7 mouse cellular contexts compared by ENCODE assay signal in the genomic region with DNA sequence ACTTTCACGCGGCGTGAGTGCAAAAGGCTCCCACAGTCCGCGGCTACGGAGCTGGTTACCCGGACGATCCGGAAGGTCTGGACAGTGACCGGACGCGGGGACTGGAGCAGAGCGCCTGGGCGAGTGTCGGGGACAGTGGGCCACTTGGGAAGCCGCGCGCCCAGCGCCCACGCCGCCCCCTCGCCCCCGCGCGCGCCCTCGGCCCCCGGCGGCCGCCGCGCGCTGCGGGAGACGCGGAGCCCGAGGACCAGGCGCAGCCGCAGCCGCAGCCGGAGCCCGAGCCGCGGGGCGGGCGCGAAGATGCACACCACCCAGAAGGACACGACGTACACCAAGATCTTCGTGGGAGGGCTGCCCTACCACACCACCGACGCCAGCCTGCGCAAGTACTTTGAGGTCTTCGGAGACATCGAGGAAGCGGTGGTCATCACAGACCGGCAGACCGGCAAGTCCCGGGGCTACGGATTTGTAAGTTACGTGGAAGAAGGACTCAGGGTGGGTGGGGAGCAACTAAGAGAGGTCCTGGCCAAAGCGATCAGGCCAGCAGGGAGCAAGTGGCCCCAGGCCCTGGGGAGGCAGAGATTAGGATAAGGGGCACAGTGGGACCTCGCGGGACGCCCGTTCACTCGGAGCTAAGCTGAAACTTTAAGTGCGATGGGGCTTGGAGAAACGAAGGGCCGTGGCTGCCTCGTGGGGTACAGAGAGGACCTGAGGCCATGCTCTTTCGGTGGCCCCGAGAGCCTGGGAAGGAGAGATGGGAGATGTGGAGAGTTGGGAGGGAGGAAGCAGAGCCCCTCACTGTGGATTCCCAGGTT. TPM values are rescaled to one million over a fixed set of nuclear protein-coding genes. Genes with fewer than 3 reads are reported as not detected.
DNase-seq lines count a peak whose midpoint lies in the region; ATAC-seq lines count a peak whose summit lies in the region.

No protein-coding gene starts in this region.

- H3K4me1 ChIP-seq in forebrain, embryonic 16.5 days (replicated peaks; ENCODE audit: control insufficient read depth, insufficient read depth, low read length): peaks cover 12% of the 10 kb centered on the region
- H3K4me1 ChIP-seq in midbrain, embryonic 13.5 days (replicated peaks): peaks cover 24% of the 10 kb centered on the region

- peak overlapping the region; percentile 48 for H3K27ac ChIP-seq in forebrain, embryonic 16.5 days (ENCODE audit: low read length)
- H3K27ac ChIP-seq in midbrain, embryonic 13.5 days: peak overlapping the region; percentile 75

- peak; percentile 54 for ATAC-seq in forebrain, embryonic 16.5 days
- peak; percentile 73 for ATAC-seq in midbrain, embryonic 13.5 days

- peak overlapping the region; percentile 98 for H3K4me2 ChIP-seq in forebrain, embryonic 16.5 days (ENCODE audit: low read length)
- H3K4me2 ChIP-seq in midbrain, embryonic 13.5 days (replicated peaks): peak overlapping the region; percentile 88

- under 1% methylated on average over 63 of the region's 73 CpGs for WGBS in forebrain, embryonic 16.5 days
- under 1% methylated on average over 49 of the region's 73 CpGs for WGBS in midbrain, embryonic 13.5 days

- H3K27me3 ChIP-seq in forebrain, embryonic 16.5 days (replicated peaks; ENCODE audit: control insufficient read depth, insufficient read depth, low read length): no peaks in the 10 kb centered on the region
- H3K27me3 ChIP-seq in midbrain, embryonic 13.5 days: no peaks in the 10 kb centered on the region

- no peaks in the 10 kb centered on the region for H3K9me3 ChIP-seq in forebrain, embryonic 16.5 days (ENCODE audit: control insufficient read depth, low read length)
- H3K9me3 ChIP-seq in midbrain, embryonic 13.5 days: no peaks in the 10 kb centered on the region

- peak; percentile 39 for DNase-seq in right cerebral cortex, adult 18-20 months
- DNase-seq in right cerebral cortex, postnatal 36 days (ENCODE audit: low spot score in 2 of 2): no peak
- peak; percentile 19 for DNase-seq in cerebellum, adult 9-11 months
- DNase-seq in layer of hippocampus, postnatal 25 days (ENCODE audit: extremely low spot score in 1 of 2, low spot score in 1 of 2): peak; percentile 33 to 46
- DNase-seq in thymus, adult 18-20 months: peak; percentile 5 to 9

- peak overlapping the region; percentile 62 for H3K9ac ChIP-seq in forebrain, embryonic 16.5 days (replicated peaks; ENCODE audit: low read depth, low read length)
- H3K9ac ChIP-seq in midbrain, embryonic 13.5 days (replicated peaks): peak overlapping the region; percentile 83

- H3K4me3 ChIP-seq in forebrain, embryonic 16.5 days (replicated peaks; ENCODE audit: low read length): peak overlapping the region; percentile 68
- H3K4me3 ChIP-seq in midbrain, embryonic 13.5 days (replicated peaks): peak overlapping the region; percentile 67

- no peaks in the 10 kb centered on the region; the same call in 1 of the 2 replicates for H3K36me3 ChIP-seq in forebrain, embryonic 16.5 days (ENCODE audit: control insufficient read depth, insufficient read depth)
- H3K36me3 ChIP-seq in midbrain, embryonic 13.5 days: no peaks in the 10 kb centered on the region

RNA-seq across cellular contexts. Expression of gene Rbm24, which starts 0.7 kb away (rescaled TPM):
- polyA plus RNA-seq in forebrain, embryonic 16.5 days (2015; fragmentation: Nextera tagmentation; extraction: Ambion mirVana): 8.2 and 8.4 TPM in 2 replicates
- 10 to 100 TPM; 19.3 to 23.0 TPM for total RNA-seq in layer of hippocampus, postnatal 25 days (2021)
- polyA plus RNA-seq in midbrain, embryonic 13.5 days (2015; fragmentation: Nextera tagmentation; extraction: Ambion mirVana): 3.4 and 3.6 TPM in 2 replicates

Comparison
In these comparisons a context has a peak if more than half of its experiments do, and no peak if none do; other contexts are left out.
1. DNase-seq: peak in right cerebral cortex, adult 18-20 months (single experiment), cerebellum, adult 9-11 months (single experiment), layer of hippocampus, postnatal 25 days (2 of 2) and thymus, adult 18-20 months (2 of 2); none in right cerebral cortex, postnatal 36 days (0 of 2).